Mouse (Mus musculus) liver, postnatal 0 days (tissue): ENCODE measurements around the gene Pkn1. TPM values are rescaled to one million over a fixed set of nuclear protein-coding genes. Genes with fewer than 3 reads are reported as not detected.
A peak's percentile ranks its signal among the peaks of the same experiment; 100 is the strongest.

Source experiments
- ATAC-seq: fragments of 200-750 bp; cut with Nextera tagmentation; 2 replicates; pipeline ENCODE4 v1.8.0; 2017; ENCODE audit warnings: mild to moderate bottlenecking, moderate library complexity
- DNase-seq: peaks from one replicate; pipeline ENCODE4 v3.0.0-alpha.2; 2016
- H3K27ac ChIP-seq: fragments of 300-500 bp; sonication (generic); 2 replicates; pipeline ENCODE4 v1.5.1; 2014; ENCODE audit warnings: antibody characterized with exemption, moderate library complexity, mild to moderate bottlenecking, low read depth
- H3K27me3 ChIP-seq: fragments of 300-500 bp; sonication (generic); 2 replicates; pipeline ENCODE4 v1.6.1; 2014; ENCODE audit warnings: low read length, control low read depth, mixed read lengths; ENCODE audit not compliant: insufficient read depth
- H3K36me3 ChIP-seq: fragments of 300-500 bp; sonication (generic); replicated peaks from 2 replicates; pipeline ENCODE4 v1.6.1; 2014; ENCODE audit warnings: mild to moderate bottlenecking, control low read depth, low read length, moderate library complexity, mixed read lengths; ENCODE audit not compliant: insufficient read depth
- H3K4me1 ChIP-seq: fragments of 300-500 bp; sonication (generic); 2 replicates; pipeline ENCODE4 v1.6.1; 2014; ENCODE audit warnings: antibody characterized with exemption, mild to moderate bottlenecking, control low read depth; ENCODE audit not compliant: insufficient read depth
- H3K4me2 ChIP-seq: fragments of 300-500 bp; sonication (generic); 2 replicates; pipeline ENCODE4 v1.6.1; 2014; ENCODE audit warnings: low read depth, mild to moderate bottlenecking, low read length, moderate library complexity, mixed read lengths
- H3K4me3 ChIP-seq: fragments of 300-500 bp; sonication (generic); 2 replicates; pipeline ENCODE4 v1.5.1; 2014; ENCODE audit warnings: low read depth, low read length
- H3K9ac ChIP-seq: fragments of 300-500 bp; sonication (generic); replicated peaks from 2 replicates; pipeline ENCODE4 v1.6.1; 2014; ENCODE audit warnings: mild to moderate bottlenecking, moderate library complexity
- H3K9me3 ChIP-seq: fragments of 300-500 bp; sonication (generic); 2 replicates; pipeline ENCODE4 v1.6.1; 2016; ENCODE audit warnings: mild to moderate bottlenecking, control low read depth, low read length, mixed read lengths
- CTCF ChIP-seq: sonication (generic); IDR thresholded peaks from 2 replicates; pipeline ENCODE4 v1.5.1; 2016; ENCODE audit warnings: antibody characterized with exemption, low read depth
- EP300 ChIP-seq: IDR thresholded peaks from 2 replicates; pipeline ENCODE4 v1.6.1; 2016; ENCODE audit warnings: antibody characterized with exemption, low read depth, mild to moderate bottlenecking
- WGBS: fragments of 180-500 bp; shearing (Covaris S2); extraction: QIAGEN DNeasy Blood & Tissue Kit; methylation state at CpG from one replicate; pipeline ENCODE4 v1.1.7; 2014; ENCODE audit not compliant: insufficient replicate concordance; 5-methylcytosine and 5-hydroxymethylcytosine counted together
- polyA plus RNA-seq: library from polyadenylated mRNA; unstranded; fragments of >200 nt; fragmentation: Nextera tagmentation; extraction: Ambion mirVana; gene quantifications from 2 replicates; pipeline ENCODE4 v1.2.1, GENCODE M21; 2015

The Pkn1 gene
- polyA plus RNA-seq, 1 experiment from 2014 or later: 8.5 TPM

- Histone ChIP-seq H3K4me2 (peak overlapping the region; percentile 78), H3K9me3 (no peaks in the 10 kb centered on the region), H3K4me3 (no peak overlapping the region), H3K27ac (0 out of 2 replicates have a peak overlapping the region, but pooled peaks have one; percentile 89), H3K36me3 (peaks cover 10% of the 10 kb centered on the region; the same call in 1 of the 2 replicates), H3K27me3 (no peaks in the 10 kb centered on the region), H3K9ac (no peak overlapping the region), H3K4me1 (peaks cover 45% of the 10 kb centered on the region)
- DNase-seq: no peak
- TF ChIP-seq CTCF: peak; percentile 45
- no peak for TF ChIP-seq EP300
- WGBS: 82% methylated on average over 4 of the region's 4 CpGs
- no peak for ATAC-seq
Measured at GRCm38 (mm10) chr8:83737346-83737745, 38.4 kb upstream of the Pkn1 start.

- no peak overlapping the region for H3K27ac ChIP-seq
- TF ChIP-seq CTCF: no peak
- TF ChIP-seq EP300: no peak
- DNase-seq (no peak), ATAC-seq (no peak)
- H3K9me3 ChIP-seq: no peaks in the 10 kb centered on the region
- no peak overlapping the region for H3K4me3 ChIP-seq
- WGBS: 50% methylated on average over 4 of the region's 4 CpGs
- H3K36me3 ChIP-seq: peaks cover 16% of the 10 kb centered on the region
- H3K4me1 ChIP-seq: peaks cover 42% of the 10 kb centered on the region
- H3K4me2 ChIP-seq: 0 out of 2 replicates have a peak overlapping the region, but pooled peaks have one; percentile 11
- H3K27me3 ChIP-seq: no peaks in the 10 kb centered on the region
- no peak overlapping the region for H3K9ac ChIP-seq
Measured at GRCm38 (mm10) chr8:83736681-83737080, 37.7 kb upstream of the Pkn1 start.

DNA sequence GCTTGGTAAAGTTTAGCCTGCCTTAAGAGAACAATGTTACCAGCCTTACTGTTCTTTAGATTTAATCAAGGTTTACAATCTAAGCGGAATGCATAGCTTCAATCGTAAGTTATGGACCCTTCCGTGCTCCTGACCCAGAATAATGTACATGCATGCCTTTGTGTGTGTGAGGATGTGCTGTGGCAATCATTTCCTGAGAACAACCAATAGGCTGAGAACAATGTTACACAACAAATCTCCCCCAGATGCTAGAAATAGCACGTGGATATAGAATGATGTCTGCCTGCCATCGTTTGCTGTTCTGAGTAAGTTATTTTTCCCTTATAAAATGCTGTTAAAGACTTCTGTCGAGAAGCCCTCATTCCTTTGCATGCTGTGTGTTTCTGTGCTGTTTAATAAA, 33.9 kb upstream of the Pkn1 start:
- H3K36me3 ChIP-seq: peaks cover 36% of the 10 kb centered on the region
- H3K9ac ChIP-seq: no peak overlapping the region
- H3K4me1 ChIP-seq: peaks cover 15% of the 10 kb centered on the region
- TF ChIP-seq CTCF (no peak), EP300 (no peak)
- ATAC-seq (no peak), DNase-seq (no peak)
- no peak overlapping the region for H3K27ac ChIP-seq
- WGBS: 58% methylated on average over 6 of the region's 6 CpGs
- H3K27me3 ChIP-seq: no peaks in the 10 kb centered on the region
- no peak overlapping the region for H3K4me2 ChIP-seq
- H3K4me3 ChIP-seq: no peak overlapping the region
- H3K9me3 ChIP-seq: no peaks in the 10 kb centered on the region

GRCm38 (mm10) chr8:83731906-83732305, 32.9 kb upstream of the Pkn1 start:
- Histone ChIP-seq H3K36me3 (peaks cover 46% of the 10 kb centered on the region), H3K27me3 (no peaks in the 10 kb centered on the region), H3K9me3 (no peaks in the 10 kb centered on the region), H3K9ac (no peak overlapping the region), H3K4me2 (no peak overlapping the region), H3K4me3 (no peak overlapping the region), H3K27ac (no peak overlapping the region), H3K4me1 (peaks cover 7% of the 10 kb centered on the region)
- ATAC-seq (no peak), DNase-seq (no peak)
- no peak for TF ChIP-seq EP300
- TF ChIP-seq CTCF: no peak
- 84% methylated on average over 5 of the region's 5 CpGs for WGBS

DNA sequence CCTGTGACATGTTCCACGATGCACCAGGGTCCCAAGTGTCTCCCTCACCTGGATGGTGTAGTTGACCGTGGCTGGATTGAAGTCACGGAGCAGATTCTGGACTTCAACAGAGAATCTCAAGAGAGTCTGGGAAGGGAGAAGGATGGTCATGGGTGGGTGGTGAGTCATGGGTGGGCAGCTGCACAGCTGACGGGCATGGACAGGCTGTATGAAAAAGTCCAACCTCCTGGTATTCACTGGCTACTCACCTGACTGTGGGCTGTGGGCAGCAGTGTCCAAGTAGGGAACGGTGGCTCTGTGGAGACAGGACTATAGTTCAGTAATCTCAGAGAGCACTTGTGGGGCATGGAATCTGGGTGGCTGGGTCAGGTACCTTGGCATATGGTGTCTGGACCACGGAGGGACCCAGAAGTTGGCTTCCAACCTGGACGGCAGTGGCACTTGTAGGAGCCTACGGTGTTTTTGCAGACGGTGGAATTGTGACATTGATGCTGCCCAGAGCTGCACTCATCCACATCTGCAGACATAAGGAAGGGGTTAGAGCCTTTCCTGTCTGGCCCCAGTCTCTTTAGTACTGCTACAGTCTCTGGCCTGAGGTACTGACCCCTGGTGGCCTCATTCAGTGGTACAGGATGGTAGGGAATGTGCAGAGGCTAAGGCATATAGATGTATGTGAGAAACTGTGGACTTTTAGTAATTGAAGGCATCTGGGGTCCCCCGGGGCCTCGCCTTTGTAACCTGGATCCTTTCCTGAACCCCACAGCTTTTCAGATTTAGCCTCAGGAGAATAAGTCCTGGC, 30.2 kb upstream of the Pkn1 start:
- WGBS: 73% methylated on average over 11 of the region's 11 CpGs
- no peak overlapping the region for H3K4me2 ChIP-seq
- no peaks in the 10 kb centered on the region for H3K4me1 ChIP-seq
- no peaks in the 10 kb centered on the region for H3K27me3 ChIP-seq
- no peak overlapping the region for H3K27ac ChIP-seq
- H3K9me3 ChIP-seq: no peaks in the 10 kb centered on the region
- H3K36me3 ChIP-seq: peaks cover 64% of the 10 kb centered on the region
- H3K4me3 ChIP-seq: no peak overlapping the region
- DNase-seq (peak; percentile 55), ATAC-seq (peak; percentile 34; the same call in 1 of the 2 replicates)
- TF ChIP-seq CTCF (peak; percentile 77), EP300 (no peak)
- H3K9ac ChIP-seq: no peak overlapping the region

DNA sequence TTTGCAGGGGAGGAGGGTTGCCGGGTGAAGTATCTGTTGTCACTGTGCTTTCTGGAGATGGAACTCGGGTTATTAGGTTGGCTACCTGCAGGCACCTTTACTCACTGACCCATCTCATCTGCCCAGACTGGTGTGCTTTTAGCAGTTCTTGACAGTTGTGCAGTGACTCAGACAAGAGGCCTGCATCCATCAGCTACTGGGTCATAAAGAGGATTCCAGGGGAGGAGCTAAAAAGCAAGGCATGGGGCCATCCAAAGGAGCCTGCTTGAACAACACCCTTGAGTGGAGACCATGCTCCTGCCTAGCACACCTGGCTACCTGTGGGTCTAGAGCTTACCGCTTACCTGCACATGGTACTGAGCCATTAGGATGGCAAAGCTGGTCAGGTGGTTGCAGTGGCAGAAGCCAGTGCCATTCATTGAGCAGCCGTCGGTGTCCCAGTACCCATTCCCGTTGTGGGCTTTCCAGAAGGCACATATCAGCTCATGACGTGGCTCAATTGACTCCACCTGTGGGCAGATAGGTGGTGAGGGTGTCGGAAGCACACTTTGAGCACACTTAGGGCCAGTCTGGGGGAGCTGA, 26.6 kb upstream of the Pkn1 start:
- no peak overlapping the region for H3K9ac ChIP-seq
- ATAC-seq (no peak), DNase-seq (no peak)
- no peak overlapping the region for H3K4me2 ChIP-seq
- no peak overlapping the region for H3K27ac ChIP-seq
- H3K36me3 ChIP-seq: peaks cover 77% of the 10 kb centered on the region
- no peaks in the 10 kb centered on the region for H3K9me3 ChIP-seq
- no peaks in the 10 kb centered on the region for H3K4me1 ChIP-seq
- no peak overlapping the region for H3K4me3 ChIP-seq
- WGBS: 87% methylated on average over 8 of the region's 8 CpGs
- no peak for TF ChIP-seq EP300
- no peak for TF ChIP-seq CTCF
- H3K27me3 ChIP-seq: no peaks in the 10 kb centered on the region
